Mouse (Mus musculus): ENCODE results near the gene Col27a1. TPM values are rescaled to one million over a fixed set of nuclear protein-coding genes. Genes with fewer than 3 reads are reported as not detected.

Gene Col27a1
- polyA plus RNA-seq, 2 experiments = 34.1 to 134 TPM

- Histone ChIP-seq H3K9me3 (ENCODE audit: control insufficient read depth, low read length) (no peaks in the 10 kb centered on the region), H3K27ac (replicated peaks; ENCODE audit: low read depth, low read length) (no peak overlapping the region), H3K9ac (ENCODE audit: low read depth, low read length, severe bottlenecking) (no peak overlapping the region), H3K4me3 (replicated peaks; ENCODE audit: low read length) (no peak overlapping the region), H3K36me3 (ENCODE audit: control insufficient read depth, insufficient read depth, low read length) (peaks cover 65% of the 10 kb centered on the region), H3K27me3 (ENCODE audit: control insufficient read depth, insufficient read depth, low read length) (no peaks in the 10 kb centered on the region), H3K4me2 (replicated peaks; ENCODE audit: low read depth, low read length, severe bottlenecking) (no peak overlapping the region), H3K4me1 (ENCODE audit: control insufficient read depth, insufficient read depth, low read length) (no peaks in the 10 kb centered on the region)
- no peak for DNase-seq (ENCODE audit: low spot score)
- TF ChIP-seq POLR2A (IDR thresholded peaks at IDR 0.05; ENCODE audit: borderline replicate concordance, extremely low read depth, insufficient read depth, insufficient read length) = no peak
- no peak for ATAC-seq (ENCODE audit: low FRiP score, low read depth)
- 72% methylated on average over 6 of the region's 7 CpGs for WGBS
These were observed 157.1 kb downstream of the Col27a1 start for GRCm38 (mm10) chr4:63370897-63371296.

GRCm38 (mm10) chr4:63371890-63372289 lies 158.1 kb downstream of the Col27a1 start:
- H3K4me3 ChIP-seq (replicated peaks; ENCODE audit: low read length) = no peak overlapping the region
- peaks cover 73% of the 10 kb centered on the region for H3K36me3 ChIP-seq (ENCODE audit: control insufficient read depth, insufficient read depth, low read length)
- no peaks in the 10 kb centered on the region for H3K4me1 ChIP-seq (ENCODE audit: control insufficient read depth, insufficient read depth, low read length)
- TF ChIP-seq POLR2A (IDR thresholded peaks at IDR 0.05; ENCODE audit: borderline replicate concordance, extremely low read depth, insufficient read depth, insufficient read length) = no peak
- H3K4me2 ChIP-seq (replicated peaks; ENCODE audit: low read depth, low read length, severe bottlenecking) = no peak overlapping the region
- no peak for ATAC-seq (ENCODE audit: low FRiP score, low read depth)
- H3K27me3 ChIP-seq (ENCODE audit: control insufficient read depth, insufficient read depth, low read length) = no peaks in the 10 kb centered on the region
- no peak overlapping the region for H3K27ac ChIP-seq (replicated peaks; ENCODE audit: low read depth, low read length)
- DNase-seq (ENCODE audit: low spot score) = peak; percentile 42
- H3K9ac ChIP-seq (ENCODE audit: low read depth, low read length, severe bottlenecking) = no peak overlapping the region
- no peaks in the 10 kb centered on the region for H3K9me3 ChIP-seq (ENCODE audit: control insufficient read depth, low read length)
- 54% methylated on average over 3 of the region's 3 CpGs for WGBS

DNA sequence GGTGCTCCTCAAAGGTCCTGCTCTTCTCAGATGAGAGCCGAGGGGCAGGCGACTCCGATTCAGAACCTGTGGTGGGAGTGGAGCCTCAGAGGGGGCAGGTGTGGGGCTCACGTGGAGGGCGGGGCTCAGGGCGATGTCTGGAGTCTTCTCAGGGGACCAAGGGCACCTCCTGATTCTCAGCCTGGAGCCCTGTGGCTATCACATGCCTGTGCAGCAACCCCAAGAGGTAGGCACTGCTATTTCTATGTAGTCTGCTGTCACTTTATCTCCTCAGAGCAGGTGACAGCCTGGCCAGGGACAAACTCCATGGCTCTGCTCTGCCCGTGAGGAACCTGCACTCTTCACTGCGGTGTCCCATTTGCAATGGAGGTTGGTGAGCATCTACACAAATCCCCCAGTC lies 159.6 kb downstream of the Col27a1 start:
- TF ChIP-seq POLR2A (IDR thresholded peaks at IDR 0.05; ENCODE audit: borderline replicate concordance, extremely low read depth, insufficient read depth, insufficient read length) = no peak
- no peak for ATAC-seq (ENCODE audit: low FRiP score, low read depth)
- 98% methylated on average over 8 of the region's 8 CpGs for WGBS
- Histone ChIP-seq H3K9ac (ENCODE audit: low read depth, low read length, severe bottlenecking) (no peak overlapping the region), H3K9me3 (ENCODE audit: control insufficient read depth, low read length) (no peaks in the 10 kb centered on the region), H3K4me1 (ENCODE audit: control insufficient read depth, insufficient read depth, low read length) (no peaks in the 10 kb centered on the region), H3K27me3 (ENCODE audit: control insufficient read depth, insufficient read depth, low read length) (no peaks in the 10 kb centered on the region), H3K4me2 (replicated peaks; ENCODE audit: low read depth, low read length, severe bottlenecking) (no peak overlapping the region), H3K36me3 (ENCODE audit: control insufficient read depth, insufficient read depth, low read length) (peaks cover 77% of the 10 kb centered on the region), H3K27ac (replicated peaks; ENCODE audit: low read depth, low read length) (no peak overlapping the region), H3K4me3 (replicated peaks; ENCODE audit: low read length) (no peak overlapping the region)
- DNase-seq (ENCODE audit: low spot score) = no peak

- 66% methylated on average over 12 of the region's 12 CpGs for WGBS
- no peak for TF ChIP-seq POLR2A (IDR thresholded peaks at IDR 0.05; ENCODE audit: borderline replicate concordance, extremely low read depth, insufficient read depth, insufficient read length)
- Histone ChIP-seq H3K9ac (ENCODE audit: low read depth, low read length, severe bottlenecking) (no peak overlapping the region), H3K27ac (replicated peaks; ENCODE audit: low read depth, low read length) (no peak overlapping the region), H3K4me2 (replicated peaks; ENCODE audit: low read depth, low read length, severe bottlenecking) (no peak overlapping the region), H3K4me1 (ENCODE audit: control insufficient read depth, insufficient read depth, low read length) (no peaks in the 10 kb centered on the region), H3K27me3 (ENCODE audit: control insufficient read depth, insufficient read depth, low read length) (no peaks in the 10 kb centered on the region), H3K4me3 (replicated peaks; ENCODE audit: low read length) (no peak overlapping the region), H3K9me3 (ENCODE audit: control insufficient read depth, low read length) (no peaks in the 10 kb centered on the region), H3K36me3 (ENCODE audit: control insufficient read depth, insufficient read depth, low read length) (peaks cover 81% of the 10 kb centered on the region)
- DNase-seq (ENCODE audit: low spot score) (no peak), ATAC-seq (ENCODE audit: low FRiP score, low read depth) (no peak)
These were observed 160.5 kb downstream of the Col27a1 start for GRCm38 (mm10) chr4:63374331-63374730.

- Histone ChIP-seq H3K27me3 (ENCODE audit: control insufficient read depth, insufficient read depth, low read length) (no peaks in the 10 kb centered on the region), H3K9me3 (ENCODE audit: control insufficient read depth, low read length) (no peaks in the 10 kb centered on the region), H3K4me1 (ENCODE audit: control insufficient read depth, insufficient read depth, low read length) (no peaks in the 10 kb centered on the region), H3K4me2 (replicated peaks; ENCODE audit: low read depth, low read length, severe bottlenecking) (no peak overlapping the region), H3K27ac (replicated peaks; ENCODE audit: low read depth, low read length) (no peak overlapping the region), H3K9ac (ENCODE audit: low read depth, low read length, severe bottlenecking) (no peak overlapping the region), H3K36me3 (ENCODE audit: control insufficient read depth, insufficient read depth, low read length) (peaks cover 85% of the 10 kb centered on the region), H3K4me3 (replicated peaks; ENCODE audit: low read length) (no peak overlapping the region)
- DNase-seq (ENCODE audit: low spot score) (no peak), ATAC-seq (ENCODE audit: low FRiP score, low read depth) (no peak)
- TF ChIP-seq POLR2A (IDR thresholded peaks at IDR 0.05; ENCODE audit: borderline replicate concordance, extremely low read depth, insufficient read depth, insufficient read length) = no peak
- WGBS = 62% methylated on average over 1 of the region's 1 CpGs
These were observed 161.6 kb downstream of the Col27a1 start for GRCm38 (mm10) chr4:63375367-63375766.

DNA sequence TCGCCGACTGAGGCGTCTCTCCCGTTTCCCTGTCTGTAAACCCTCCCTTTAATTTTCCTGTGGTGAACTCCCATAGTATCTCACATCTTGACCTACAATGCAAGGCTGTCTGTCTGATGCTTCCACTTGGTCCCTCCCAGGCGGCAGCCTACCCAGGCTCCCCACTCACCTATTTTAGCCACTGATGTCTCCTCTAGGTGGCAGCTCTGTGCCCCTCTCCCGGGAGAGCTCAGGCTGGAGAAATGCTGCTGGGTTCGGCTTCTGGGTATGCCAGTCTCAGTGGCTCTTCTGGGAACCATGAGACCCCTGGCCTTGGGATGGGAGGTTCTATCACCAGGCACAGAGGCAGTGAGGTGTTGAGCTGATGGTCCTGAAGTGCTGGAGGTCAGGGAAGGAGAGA lies 163.7 kb downstream of the Col27a1 start:
- H3K9ac ChIP-seq (ENCODE audit: low read depth, low read length, severe bottlenecking) = no peak overlapping the region
- no peak overlapping the region for H3K4me3 ChIP-seq (replicated peaks; ENCODE audit: low read length)
- H3K4me1 ChIP-seq (ENCODE audit: control insufficient read depth, insufficient read depth, low read length) = no peaks in the 10 kb centered on the region
- H3K9me3 ChIP-seq (ENCODE audit: control insufficient read depth, low read length) = no peaks in the 10 kb centered on the region
- ATAC-seq (ENCODE audit: low FRiP score, low read depth) (no peak), DNase-seq (ENCODE audit: low spot score) (no peak)
- H3K4me2 ChIP-seq (replicated peaks; ENCODE audit: low read depth, low read length, severe bottlenecking) = no peak overlapping the region
- WGBS = 75% methylated on average over 7 of the region's 7 CpGs
- no peak for TF ChIP-seq POLR2A (IDR thresholded peaks at IDR 0.05; ENCODE audit: borderline replicate concordance, extremely low read depth, insufficient read depth, insufficient read length)
- peaks cover 86% of the 10 kb centered on the region for H3K36me3 ChIP-seq (ENCODE audit: control insufficient read depth, insufficient read depth, low read length)
- no peak overlapping the region for H3K27ac ChIP-seq (replicated peaks; ENCODE audit: low read depth, low read length)
- no peaks in the 10 kb centered on the region for H3K27me3 ChIP-seq (ENCODE audit: control insufficient read depth, insufficient read depth, low read length)
